Mouse (Mus musculus) bone marrow macrophage, adult 2 months (primary cell): ENCODE measurements around the gene Gpr137c.

Experiments
- CTCF ChIP-seq: IDR thresholded peaks from 2 replicates; pipeline ENCODE4 v1.5.1; 2012; ENCODE audit warnings: low read depth, mild to moderate bottlenecking, low read length, moderate library complexity
- POLR2A ChIP-seq: IDR thresholded peaks from 2 replicates; pipeline ENCODE4 v1.6.1; 2012; ENCODE audit warnings: mild to moderate bottlenecking, low read depth, low read length, borderline replicate concordance

DNA sequence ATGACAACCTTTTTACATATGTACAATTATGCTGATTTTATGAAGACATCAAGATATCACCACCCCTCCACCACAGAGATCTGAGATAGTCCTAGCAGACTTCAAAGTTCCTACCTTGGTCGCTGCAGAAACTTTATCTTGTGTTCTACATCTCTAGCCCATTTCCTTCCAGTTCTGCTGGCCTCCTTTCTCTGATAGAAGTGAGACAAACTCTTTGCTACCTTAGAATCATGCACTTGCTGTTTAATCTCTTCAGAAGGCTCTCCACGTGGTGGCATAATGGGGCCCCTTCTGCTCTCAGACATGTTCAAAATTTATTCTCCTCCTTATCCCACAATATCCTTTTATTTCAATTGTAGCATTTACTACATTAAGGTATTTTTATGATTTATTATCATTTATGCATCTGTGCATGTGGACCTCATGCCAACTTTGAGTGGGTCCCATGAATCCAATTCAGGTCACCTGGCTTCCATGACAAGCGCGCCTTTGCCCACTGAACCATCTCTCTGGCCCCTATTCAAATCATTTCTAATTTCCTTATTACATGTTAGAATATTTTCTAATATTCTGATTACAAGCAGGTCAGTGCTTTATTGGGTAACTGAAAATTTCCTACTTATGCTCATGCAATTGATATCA is 108.7 kb downstream of the Gpr137c start:
- TF ChIP-seq POLR2A (no peak), CTCF (no peak)
